Mouse (Mus musculus) hindbrain, embryonic 14.5 days (tissue): ENCODE measurements at regions not wholly inside any gene's neighbourhood (a gene's known extent, or its start where the extent isn't known, plus 50 kb on each side); places are given as distances from the start of the nearest gene placed in this dataset.

Experiments used
- ATAC-seq: fragments of 200-750 bp; cut with Nextera tagmentation; 2 replicates; pipeline ENCODE4 v1.8.0; 2017; ENCODE audit warnings: moderate number of reproducible peaks, mild to moderate bottlenecking, moderate TSS enrichment, moderate library complexity; ENCODE audit not compliant: low FRiP score
- DNase-seq: peaks from one replicate; pipeline ENCODE4 v3.0.0-alpha.2; 2015; ENCODE audit warnings: low spot score
- H3K27ac ChIP-seq: fragments of 300-500 bp; sonication (generic); 2 replicates; pipeline ENCODE4 v1.5.1; 2014; ENCODE audit warnings: mild to moderate bottlenecking, moderate library complexity
- H3K27me3 ChIP-seq: fragments of 300-500 bp; sonication (generic); 2 replicates; pipeline ENCODE4 v1.6.1; 2014; ENCODE audit warnings: mild to moderate bottlenecking, low read length, mixed read lengths; ENCODE audit not compliant: control insufficient read depth, insufficient read depth
- H3K36me3 ChIP-seq: fragments of 300-500 bp; sonication (generic); replicated peaks from 2 replicates; pipeline ENCODE4 v1.6.1; 2014; ENCODE audit not compliant: control insufficient read depth, insufficient read depth
- H3K4me1 ChIP-seq: fragments of 300-500 bp; sonication (generic); replicated peaks from 2 replicates; pipeline ENCODE4 v1.6.1; 2014; ENCODE audit warnings: antibody characterized with exemption, low read length, mixed read lengths; ENCODE audit not compliant: control insufficient read depth, insufficient read depth
- H3K4me2 ChIP-seq: fragments of 300-500 bp; sonication (generic); replicated peaks from 2 replicates; pipeline ENCODE4 v1.6.1; 2014; ENCODE audit warnings: mild to moderate bottlenecking, moderate library complexity
- H3K4me3 ChIP-seq: fragments of 300-500 bp; sonication (generic); replicated peaks from 2 replicates; pipeline ENCODE4 v1.5.1; 2014; ENCODE audit warnings: mild to moderate bottlenecking, low read length
- H3K9ac ChIP-seq: fragments of 300-500 bp; sonication (generic); 2 replicates; pipeline ENCODE4 v1.6.1; 2014
- H3K9me3 ChIP-seq: fragments of 300-500 bp; sonication (generic); 2 replicates; pipeline ENCODE4 v1.6.1; 2016; ENCODE audit warnings: low read length; ENCODE audit not compliant: control insufficient read depth
- WGBS: fragments of 180-500 bp; shearing (Covaris S2); extraction: QIAGEN DNeasy Blood & Tissue Kit; methylation state at CpG from one replicate; pipeline ENCODE4 v1.1.7; 2014; 5-methylcytosine and 5-hydroxymethylcytosine counted together

DNA sequence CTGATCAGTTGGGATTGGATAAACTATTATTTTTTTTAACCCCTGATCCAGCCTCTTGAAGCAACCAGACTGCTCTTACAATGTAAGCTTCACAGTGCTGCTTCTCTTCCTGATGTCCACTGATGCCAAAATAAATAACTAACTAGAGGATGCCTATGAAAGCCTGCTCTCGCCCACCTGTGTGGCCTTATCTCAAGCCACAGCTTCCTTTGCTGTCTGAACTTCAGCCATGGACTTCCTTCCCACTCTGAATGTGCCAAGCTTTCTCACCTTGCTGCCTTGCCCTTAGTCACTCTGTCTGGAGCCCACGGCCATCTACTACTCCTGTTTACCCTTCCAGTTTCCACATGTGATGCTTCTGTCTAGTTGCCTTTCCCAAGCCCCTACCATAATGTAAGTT, 559.6 kb downstream of the Dhx35 start:
- no peaks in the 10 kb centered on the region for H3K27me3 ChIP-seq
- H3K27ac ChIP-seq = no peak overlapping the region
- H3K9me3 ChIP-seq = no peaks in the 10 kb centered on the region
- H3K36me3 ChIP-seq = no peaks in the 10 kb centered on the region
- H3K4me1 ChIP-seq = no peaks in the 10 kb centered on the region
- H3K4me2 ChIP-seq = no peak overlapping the region
- H3K4me3 ChIP-seq = no peak overlapping the region
- WGBS = 83% methylated on average over 2 of the region's 2 CpGs
- ATAC-seq (no peak), DNase-seq (no peak)
- no peak overlapping the region for H3K9ac ChIP-seq

DNA sequence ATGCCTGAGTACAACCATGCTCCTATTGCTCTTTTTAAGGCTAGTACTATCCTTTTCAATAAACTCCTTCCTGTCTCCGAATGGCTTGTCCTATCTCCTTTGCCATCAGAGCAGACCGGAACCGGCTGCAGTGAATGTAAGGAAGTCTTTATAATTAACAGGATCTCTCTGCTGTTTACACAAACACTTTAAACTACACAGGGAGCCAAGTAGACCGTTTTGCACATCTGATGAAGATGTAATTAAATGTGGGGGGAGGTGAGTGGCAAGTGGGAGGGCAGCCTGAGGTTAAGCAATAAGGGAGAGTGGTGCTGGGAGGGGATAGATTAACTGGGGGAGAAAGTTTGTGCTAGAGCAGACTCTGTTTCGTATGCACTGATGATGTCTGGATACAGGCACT, 561.9 kb downstream of the Dhx35 start:
- H3K9ac ChIP-seq = no peak overlapping the region
- 47% methylated on average over 5 of the region's 5 CpGs for WGBS

DNA sequence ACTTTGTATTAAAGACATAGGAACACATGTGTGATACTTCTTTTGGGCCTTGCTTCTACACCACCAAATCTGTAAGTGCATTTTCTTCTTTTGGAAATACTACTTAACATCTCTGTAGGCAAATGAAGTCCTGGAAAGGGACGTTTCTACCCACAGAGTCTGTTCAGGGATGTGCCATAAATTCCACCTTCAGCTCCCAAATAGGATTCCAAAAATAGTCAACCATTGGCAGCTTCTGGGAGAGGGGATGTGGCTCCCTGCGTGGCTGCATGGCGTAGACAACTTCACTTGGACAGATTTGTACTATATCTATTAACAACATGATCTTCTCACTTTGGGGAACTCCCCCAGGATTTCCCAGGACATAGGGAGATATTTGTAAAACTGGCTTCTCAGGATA, 566.8 kb downstream of the Dhx35 start:
- 85% methylated on average over 3 of the region's 3 CpGs for WGBS
- H3K36me3 ChIP-seq = no peaks in the 10 kb centered on the region
- no peak overlapping the region for H3K4me3 ChIP-seq
- DNase-seq (no peak), ATAC-seq (no peak)
- no peak overlapping the region for H3K4me2 ChIP-seq
- H3K4me1 ChIP-seq = no peaks in the 10 kb centered on the region
- no peaks in the 10 kb centered on the region for H3K9me3 ChIP-seq
- H3K9ac ChIP-seq = no peak overlapping the region
- no peak overlapping the region for H3K27ac ChIP-seq
- H3K27me3 ChIP-seq = no peaks in the 10 kb centered on the region

More for the DNA sequence above, 561.9 kb downstream of the Dhx35 start:
- no peak overlapping the region for H3K4me2 ChIP-seq
- H3K4me1 ChIP-seq = no peaks in the 10 kb centered on the region
- H3K27ac ChIP-seq = no peak overlapping the region
- no peaks in the 10 kb centered on the region for H3K27me3 ChIP-seq
- DNase-seq (no peak), ATAC-seq (no peak)
- no peaks in the 10 kb centered on the region for H3K36me3 ChIP-seq
- no peaks in the 10 kb centered on the region for H3K9me3 ChIP-seq
- no peak overlapping the region for H3K4me3 ChIP-seq

DNA sequence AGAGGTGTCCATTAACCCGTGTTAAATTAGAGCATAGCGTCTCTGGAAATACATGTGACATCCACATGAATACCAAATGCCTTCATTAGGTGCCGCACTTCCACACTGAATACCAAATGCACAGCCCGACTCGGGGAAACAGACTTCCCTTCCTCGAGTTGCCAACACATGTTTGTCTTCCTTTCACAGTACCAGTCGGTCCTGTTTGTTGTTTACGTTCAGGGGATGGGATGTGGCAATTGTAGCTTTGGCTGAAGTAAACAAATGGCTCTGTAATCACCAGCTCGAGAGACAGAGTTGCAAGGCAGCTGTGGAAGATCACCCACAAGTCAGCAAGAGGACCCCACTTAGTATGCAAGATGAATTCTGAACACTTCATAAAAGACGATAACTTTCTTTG, 598.3 kb downstream of the Dhx35 start:
- H3K4me1 ChIP-seq = no peaks in the 10 kb centered on the region
- H3K4me2 ChIP-seq = no peak overlapping the region
- 74% methylated on average over 10 of the region's 10 CpGs for WGBS
- H3K9me3 ChIP-seq = no peaks in the 10 kb centered on the region
- H3K36me3 ChIP-seq = no peaks in the 10 kb centered on the region
- H3K27ac ChIP-seq = no peak overlapping the region
- DNase-seq (no peak), ATAC-seq (no peak)
- H3K27me3 ChIP-seq = no peaks in the 10 kb centered on the region
- H3K4me3 ChIP-seq = no peak overlapping the region
- H3K9ac ChIP-seq = no peak overlapping the region

DNA sequence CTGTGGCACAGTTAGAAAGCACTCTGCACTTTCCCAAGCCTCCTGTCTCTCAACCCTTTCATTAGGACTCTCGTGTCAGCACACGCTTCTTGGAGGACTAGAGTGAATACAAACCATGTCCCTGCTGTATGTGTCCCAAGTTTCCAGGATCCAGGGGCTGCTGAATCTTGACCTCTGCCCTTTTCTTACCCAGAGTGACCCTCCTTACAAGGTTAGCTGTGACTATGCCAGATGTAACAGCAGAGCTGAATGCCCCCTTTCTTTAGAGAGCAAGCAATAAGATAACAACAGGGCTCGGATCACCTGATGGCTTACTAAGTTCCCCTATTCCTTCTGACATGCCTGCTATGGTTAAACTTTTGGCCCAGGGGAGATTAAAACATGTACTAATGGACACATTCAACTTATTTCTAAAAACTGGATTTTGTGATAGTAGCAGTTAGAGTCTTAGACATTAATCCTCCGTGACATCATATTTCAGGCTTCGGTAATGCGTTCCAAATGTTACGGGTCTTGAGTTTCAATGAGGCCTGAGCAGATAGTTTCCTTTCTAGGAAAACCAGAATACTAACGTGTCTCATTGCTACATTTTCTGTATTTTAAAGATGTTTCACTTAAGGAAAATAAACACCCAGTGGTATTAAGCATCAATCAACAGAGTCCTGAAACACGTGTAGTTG, 607.0 kb downstream of the Dhx35 start:
- Histone ChIP-seq H3K27me3 (no peaks in the 10 kb centered on the region), H3K36me3 (no peaks in the 10 kb centered on the region), H3K9ac (no peak overlapping the region), H3K27ac (no peak overlapping the region), H3K9me3 (no peaks in the 10 kb centered on the region), H3K4me3 (no peak overlapping the region), H3K4me2 (no peak overlapping the region), H3K4me1 (no peaks in the 10 kb centered on the region)
- no peak for ATAC-seq
- WGBS = 77% methylated on average over 9 of the region's 9 CpGs
- peak; percentile 2 for DNase-seq

DNA sequence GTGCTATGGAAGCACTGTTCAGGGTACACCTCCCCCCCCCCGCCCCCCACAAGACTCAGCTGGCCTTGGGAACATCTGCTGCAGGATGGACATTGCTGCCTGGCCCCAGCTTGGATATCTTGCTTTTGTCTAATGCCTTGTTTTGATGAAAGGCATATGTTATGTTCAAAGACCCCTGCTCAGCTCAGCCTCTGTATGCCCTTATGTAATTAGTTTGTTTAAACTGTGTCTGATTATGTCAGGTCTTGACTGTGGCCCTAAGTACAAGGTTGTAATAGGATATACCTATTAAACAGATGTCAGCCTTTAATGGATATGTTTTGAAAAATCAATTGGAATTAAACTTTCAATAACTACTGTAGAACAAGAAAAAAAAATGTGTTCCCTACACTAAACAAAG, 610.3 kb downstream of the Dhx35 start:
- H3K9me3 ChIP-seq = no peaks in the 10 kb centered on the region
- ATAC-seq = no peak
- WGBS = 67% methylated on average over 1 of the region's 1 CpGs

DNA sequence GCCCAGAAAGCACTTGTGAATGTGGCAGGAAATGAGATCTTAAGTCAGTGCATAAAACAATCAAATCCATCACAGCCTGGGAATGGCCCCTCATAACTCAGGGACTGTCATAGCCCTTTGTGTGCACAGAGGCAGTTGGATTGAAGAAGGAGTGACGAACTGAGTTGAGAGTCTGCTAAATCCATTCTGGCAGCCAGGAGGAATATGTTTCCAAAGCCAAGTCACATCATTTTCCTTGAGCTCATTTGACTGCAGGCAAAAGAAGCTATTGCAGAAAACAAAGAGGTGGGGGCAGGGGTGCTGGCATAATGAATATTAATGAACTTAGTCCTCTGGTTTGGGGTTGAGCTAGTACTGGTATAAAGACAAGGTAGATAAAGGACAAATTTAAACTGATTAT, 620.0 kb downstream of the Dhx35 start:
- Histone ChIP-seq H3K27me3 (no peaks in the 10 kb centered on the region), H3K4me3 (no peak overlapping the region), H3K9me3 (no peaks in the 10 kb centered on the region), H3K4me2 (no peak overlapping the region), H3K9ac (no peak overlapping the region), H3K36me3 (no peaks in the 10 kb centered on the region), H3K27ac (no peak overlapping the region), H3K4me1 (peaks cover 5% of the 10 kb centered on the region; the same call in 1 of the 2 replicates)
- 15% methylated on average over 1 of the region's 1 CpGs for WGBS
- DNase-seq = peak; percentile 47
- peak; percentile 43; the same call in 1 of the 2 replicates for ATAC-seq

More for the DNA sequence above, 610.3 kb downstream of the Dhx35 start:
- Histone ChIP-seq H3K4me2 (no peak overlapping the region), H3K9ac (no peak overlapping the region), H3K27ac (no peak overlapping the region), H3K36me3 (no peaks in the 10 kb centered on the region), H3K4me3 (no peak overlapping the region), H3K4me1 (no peaks in the 10 kb centered on the region), H3K27me3 (no peaks in the 10 kb centered on the region)
- DNase-seq = peak; percentile 20

DNA sequence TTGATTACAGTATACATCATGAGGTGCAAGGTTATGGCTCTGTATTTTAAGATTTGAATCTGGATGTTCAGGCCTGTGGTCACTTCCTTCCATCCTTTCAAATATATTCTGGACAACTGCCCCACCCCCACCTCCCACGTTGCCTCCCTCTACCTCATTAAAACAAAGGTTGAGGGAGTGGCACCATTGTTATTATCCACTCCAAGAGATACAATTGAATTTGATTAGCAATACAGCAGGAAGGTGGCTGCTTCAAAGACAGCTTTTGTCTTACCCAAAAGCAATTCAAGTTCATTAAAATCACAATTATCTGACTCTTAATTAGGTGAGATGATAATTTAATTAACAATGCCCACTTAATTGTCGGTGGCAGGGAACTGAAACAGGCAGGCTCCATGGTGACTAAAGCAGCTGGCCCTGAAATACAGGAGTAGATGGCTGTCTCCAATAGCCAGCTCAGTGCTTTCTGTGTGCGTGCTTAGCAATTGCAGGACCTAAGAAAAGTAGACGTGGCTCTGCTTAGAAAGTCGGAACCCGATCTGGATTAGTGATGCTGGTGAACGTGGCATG, 623.8 kb downstream of the Dhx35 start:
- no peak for ATAC-seq
- H3K9me3 ChIP-seq = no peaks in the 10 kb centered on the region
- DNase-seq = peak; percentile 30
- no peak overlapping the region for H3K27ac ChIP-seq
- H3K9ac ChIP-seq = no peak overlapping the region
- H3K4me2 ChIP-seq = no peak overlapping the region
- WGBS = 48% methylated on average over 7 of the region's 7 CpGs
- no peaks in the 10 kb centered on the region for H3K27me3 ChIP-seq
- no peak overlapping the region for H3K4me3 ChIP-seq
- H3K36me3 ChIP-seq = no peaks in the 10 kb centered on the region
- peaks cover 5% of the 10 kb centered on the region; the same call in 1 of the 2 replicates for H3K4me1 ChIP-seq

DNA sequence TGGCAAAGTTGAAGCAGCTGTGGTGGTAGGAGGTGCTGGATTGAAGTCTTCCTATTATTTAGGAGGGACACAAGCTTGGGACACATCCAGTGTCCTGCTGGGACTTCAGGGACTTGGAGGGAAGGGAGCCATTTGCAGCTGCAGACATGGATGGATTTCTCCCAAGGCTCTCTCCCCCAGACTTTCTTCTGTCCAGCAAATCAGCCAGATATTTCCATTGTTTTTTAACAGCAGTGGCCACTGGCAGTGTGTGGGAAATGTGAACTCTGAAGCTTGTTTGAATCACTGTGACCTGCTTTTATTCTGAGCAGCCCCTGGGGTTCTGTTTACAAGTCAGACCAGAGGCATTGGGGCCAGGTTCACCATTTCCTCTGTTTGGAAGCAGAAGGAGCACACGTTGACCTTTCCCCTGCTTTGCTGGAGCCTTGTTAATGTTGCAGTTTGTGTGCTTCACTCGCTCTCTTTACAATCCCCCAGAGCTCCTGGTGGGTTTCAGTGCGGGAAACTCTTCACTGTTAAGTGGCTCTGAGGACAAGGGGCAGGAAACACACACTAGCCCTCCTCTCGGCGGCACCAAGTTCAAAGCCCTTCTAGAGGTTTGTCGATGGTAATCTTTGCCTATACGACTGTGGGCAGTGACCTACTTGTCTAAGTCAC, 627.8 kb downstream of the Dhx35 start:
- no peaks in the 10 kb centered on the region for H3K27me3 ChIP-seq
- no peak overlapping the region for H3K4me2 ChIP-seq
- H3K27ac ChIP-seq = no peak overlapping the region
- WGBS = 36% methylated on average over 7 of the region's 7 CpGs
- no peaks in the 10 kb centered on the region for H3K4me1 ChIP-seq
- ATAC-seq (no peak), DNase-seq (no peak)
- H3K4me3 ChIP-seq = no peak overlapping the region
- H3K9me3 ChIP-seq = no peaks in the 10 kb centered on the region
- H3K9ac ChIP-seq = no peak overlapping the region
- no peaks in the 10 kb centered on the region for H3K36me3 ChIP-seq
